Mouse (Mus musculus) liver, postnatal 0 days (tissue): ENCODE results near the gene Max. TPM values are rescaled to one million over a fixed set of nuclear protein-coding genes. Genes with fewer than 3 reads are reported as not detected.

Experiments
- ATAC-seq: fragments of 200-750 bp; cut with Nextera tagmentation; 2 replicates; pipeline ENCODE4 v1.8.0; 2017; ENCODE audit warnings: mild to moderate bottlenecking, moderate library complexity
- DNase-seq: peaks from one replicate; pipeline ENCODE4 v3.0.0-alpha.2; 2016
- H3K27ac ChIP-seq: fragments of 300-500 bp; sonication (generic); 2 replicates; pipeline ENCODE4 v1.5.1; 2014; ENCODE audit warnings: antibody characterized with exemption, moderate library complexity, mild to moderate bottlenecking, low read depth
- H3K27me3 ChIP-seq: fragments of 300-500 bp; sonication (generic); 2 replicates; pipeline ENCODE4 v1.6.1; 2014; ENCODE audit warnings: low read length, control low read depth, mixed read lengths; ENCODE audit not compliant: insufficient read depth
- H3K36me3 ChIP-seq: fragments of 300-500 bp; sonication (generic); replicated peaks from 2 replicates; pipeline ENCODE4 v1.6.1; 2014; ENCODE audit warnings: mild to moderate bottlenecking, control low read depth, low read length, moderate library complexity, mixed read lengths; ENCODE audit not compliant: insufficient read depth
- H3K4me1 ChIP-seq: fragments of 300-500 bp; sonication (generic); 2 replicates; pipeline ENCODE4 v1.6.1; 2014; ENCODE audit warnings: antibody characterized with exemption, mild to moderate bottlenecking, control low read depth; ENCODE audit not compliant: insufficient read depth
- H3K4me2 ChIP-seq: fragments of 300-500 bp; sonication (generic); 2 replicates; pipeline ENCODE4 v1.6.1; 2014; ENCODE audit warnings: low read depth, mild to moderate bottlenecking, low read length, moderate library complexity, mixed read lengths
- H3K4me3 ChIP-seq: fragments of 300-500 bp; sonication (generic); 2 replicates; pipeline ENCODE4 v1.5.1; 2014; ENCODE audit warnings: low read depth, low read length
- H3K9ac ChIP-seq: fragments of 300-500 bp; sonication (generic); replicated peaks from 2 replicates; pipeline ENCODE4 v1.6.1; 2014; ENCODE audit warnings: mild to moderate bottlenecking, moderate library complexity
- H3K9me3 ChIP-seq: fragments of 300-500 bp; sonication (generic); 2 replicates; pipeline ENCODE4 v1.6.1; 2016; ENCODE audit warnings: mild to moderate bottlenecking, control low read depth, low read length, mixed read lengths
- CTCF ChIP-seq: sonication (generic); IDR thresholded peaks from 2 replicates; pipeline ENCODE4 v1.5.1; 2016; ENCODE audit warnings: antibody characterized with exemption, low read depth
- EP300 ChIP-seq: IDR thresholded peaks from 2 replicates; pipeline ENCODE4 v1.6.1; 2016; ENCODE audit warnings: antibody characterized with exemption, low read depth, mild to moderate bottlenecking
- WGBS: fragments of 180-500 bp; shearing (Covaris S2); extraction: QIAGEN DNeasy Blood & Tissue Kit; methylation state at CpG from one replicate; pipeline ENCODE4 v1.1.7; 2014; ENCODE audit not compliant: insufficient replicate concordance; 5-methylcytosine and 5-hydroxymethylcytosine counted together
- polyA plus RNA-seq: library from polyadenylated mRNA; unstranded; fragments of >200 nt; fragmentation: Nextera tagmentation; extraction: Ambion mirVana; gene quantifications from 2 replicates; pipeline ENCODE4 v1.2.1, GENCODE M21; 2015

The Max gene
- polyA plus RNA-seq, 1 experiment from 2014 or later = 7.1 TPM

DNA sequence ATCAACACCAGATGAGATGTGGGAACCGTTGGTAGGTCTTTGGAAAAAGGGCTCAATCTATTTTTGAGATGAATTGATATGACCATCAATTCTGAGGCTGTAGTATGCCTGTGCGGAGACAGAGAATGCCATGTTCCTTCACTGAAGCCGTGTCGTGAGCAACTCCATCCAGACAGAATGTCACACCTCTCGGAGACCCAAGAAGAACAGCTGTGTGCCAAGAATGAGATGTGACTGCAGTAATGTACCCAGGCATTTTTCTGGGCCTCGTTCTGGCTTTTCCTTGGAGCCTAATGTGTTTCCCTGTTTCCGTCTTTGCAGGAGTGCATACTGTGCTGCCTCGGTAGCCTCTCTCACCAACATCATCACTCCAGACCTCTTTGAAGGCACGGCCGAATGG, 65.0 kb downstream of the Max start:
- ATAC-seq = no peak
- peaks cover 3% of the 10 kb centered on the region for H3K36me3 ChIP-seq
- TF ChIP-seq EP300 (no peak), CTCF (no peak)
- H3K4me1 ChIP-seq = no peaks in the 10 kb centered on the region
- H3K9ac ChIP-seq = no peak overlapping the region
- 91% methylated on average over 10 of the region's 10 CpGs for WGBS
- DNase-seq = no peak
- no peaks in the 10 kb centered on the region for H3K9me3 ChIP-seq
- no peak overlapping the region for H3K4me3 ChIP-seq
- H3K4me2 ChIP-seq = no peak overlapping the region
- H3K27ac ChIP-seq = no peak overlapping the region
- H3K27me3 ChIP-seq = no peaks in the 10 kb centered on the region

DNA sequence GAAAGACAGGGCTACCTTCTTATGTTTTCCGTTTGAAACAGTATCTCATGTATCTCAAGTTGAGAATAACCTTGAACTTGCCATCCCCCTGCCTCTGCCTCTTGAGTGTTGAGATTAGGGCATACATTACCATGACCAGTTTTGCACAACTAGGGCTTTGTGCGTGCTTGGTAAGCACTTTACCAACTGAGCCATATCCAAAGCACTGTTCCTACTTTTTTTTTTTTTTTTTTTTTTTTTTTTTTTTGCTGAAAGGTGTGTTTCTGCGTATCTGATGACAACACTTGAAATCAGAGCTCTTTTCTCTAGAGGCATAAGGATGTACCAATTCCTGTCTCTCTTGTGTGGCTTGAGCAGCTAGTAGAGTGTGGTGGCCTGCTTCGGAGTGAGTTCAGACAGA, 65.4 kb downstream of the Max start:
- H3K4me3 ChIP-seq = no peak overlapping the region
- no peak overlapping the region for H3K4me2 ChIP-seq
- 92% methylated on average over 4 of the region's 4 CpGs for WGBS
- no peak overlapping the region for H3K9ac ChIP-seq
- H3K27me3 ChIP-seq = no peaks in the 10 kb centered on the region
- no peak overlapping the region for H3K27ac ChIP-seq
- H3K9me3 ChIP-seq = no peaks in the 10 kb centered on the region
- ATAC-seq = no peak
- DNase-seq = no peak
- TF ChIP-seq CTCF (no peak), EP300 (no peak)
- H3K4me1 ChIP-seq = no peaks in the 10 kb centered on the region
- peaks cover 3% of the 10 kb centered on the region for H3K36me3 ChIP-seq

DNA sequence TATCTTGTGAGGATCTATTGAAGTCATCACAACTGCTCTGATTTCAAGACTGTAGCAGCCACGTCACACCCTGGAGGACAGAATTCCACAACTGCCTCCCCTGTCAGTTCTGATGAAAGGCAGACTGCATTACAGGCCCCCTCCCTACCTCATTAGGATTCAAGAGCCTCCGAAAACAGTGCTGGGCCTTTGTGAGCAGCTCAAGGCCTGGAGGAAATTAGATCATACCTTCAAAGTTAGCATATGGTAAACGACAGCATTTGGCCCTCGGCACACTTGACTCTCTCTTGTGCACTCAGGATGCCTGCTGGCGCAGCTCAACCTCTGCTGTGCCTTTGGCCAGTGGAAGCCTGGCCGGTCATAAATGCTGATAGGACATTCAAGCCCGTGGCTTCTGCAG, 66.2 kb downstream of the Max start:
- H3K9ac ChIP-seq = no peak overlapping the region
- H3K4me3 ChIP-seq = no peak overlapping the region
- H3K4me1 ChIP-seq = no peaks in the 10 kb centered on the region
- WGBS = 76% methylated on average over 7 of the region's 7 CpGs
- H3K27me3 ChIP-seq = no peaks in the 10 kb centered on the region
- no peaks in the 10 kb centered on the region for H3K9me3 ChIP-seq
- no peak overlapping the region for H3K27ac ChIP-seq
- H3K4me2 ChIP-seq = no peak overlapping the region
- H3K36me3 ChIP-seq = peaks cover 4% of the 10 kb centered on the region
- no peak for ATAC-seq
- DNase-seq = no peak
- no peak for TF ChIP-seq CTCF
- no peak for TF ChIP-seq EP300

DNA sequence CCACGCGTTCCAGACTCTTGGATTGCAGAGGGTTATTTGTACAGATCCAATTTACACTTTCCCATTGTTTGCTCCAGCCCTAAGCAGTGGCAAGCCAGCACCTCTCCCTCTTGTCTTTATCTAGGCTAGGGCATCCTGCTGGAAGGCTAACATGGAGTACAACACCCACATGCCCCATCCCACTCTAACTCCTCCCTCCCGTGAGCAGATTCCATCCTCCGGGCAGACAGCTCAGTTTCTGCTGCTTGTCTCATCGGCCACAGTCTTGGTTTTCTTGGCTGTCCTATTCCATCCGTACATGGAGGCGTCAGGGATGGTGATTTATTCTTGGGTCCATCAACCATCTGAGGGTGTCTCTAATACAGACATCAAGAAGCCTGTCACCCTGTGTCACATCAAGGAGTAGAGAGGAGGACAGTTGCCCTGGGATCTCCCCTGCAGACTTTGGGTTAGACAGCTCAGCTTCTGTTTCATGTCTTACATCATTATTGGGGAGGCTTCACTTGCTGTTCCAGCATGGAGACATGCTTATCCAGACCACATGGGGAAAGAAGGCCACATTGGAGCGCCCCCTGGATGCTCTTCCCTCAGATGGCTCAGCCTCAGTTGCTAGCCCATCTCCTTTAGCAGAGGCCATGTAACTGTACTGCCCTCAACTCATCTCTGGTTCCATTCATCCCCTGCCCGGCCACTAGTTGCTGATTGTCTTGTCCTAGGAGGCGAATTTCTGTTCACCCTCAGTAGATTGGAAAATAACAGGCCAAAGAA, 67.0 kb downstream of the Max start:
- ATAC-seq = no peak
- Histone ChIP-seq H3K9me3 (no peaks in the 10 kb centered on the region), H3K27me3 (no peaks in the 10 kb centered on the region), H3K9ac (no peak overlapping the region), H3K27ac (no peak overlapping the region), H3K36me3 (peaks cover 6% of the 10 kb centered on the region), H3K4me3 (no peak overlapping the region), H3K4me1 (no peaks in the 10 kb centered on the region), H3K4me2 (no peak overlapping the region)
- WGBS = 77% methylated on average over 10 of the region's 10 CpGs
- TF ChIP-seq EP300 (no peak), CTCF (peak; percentile 44)
- no peak for DNase-seq

DNA sequence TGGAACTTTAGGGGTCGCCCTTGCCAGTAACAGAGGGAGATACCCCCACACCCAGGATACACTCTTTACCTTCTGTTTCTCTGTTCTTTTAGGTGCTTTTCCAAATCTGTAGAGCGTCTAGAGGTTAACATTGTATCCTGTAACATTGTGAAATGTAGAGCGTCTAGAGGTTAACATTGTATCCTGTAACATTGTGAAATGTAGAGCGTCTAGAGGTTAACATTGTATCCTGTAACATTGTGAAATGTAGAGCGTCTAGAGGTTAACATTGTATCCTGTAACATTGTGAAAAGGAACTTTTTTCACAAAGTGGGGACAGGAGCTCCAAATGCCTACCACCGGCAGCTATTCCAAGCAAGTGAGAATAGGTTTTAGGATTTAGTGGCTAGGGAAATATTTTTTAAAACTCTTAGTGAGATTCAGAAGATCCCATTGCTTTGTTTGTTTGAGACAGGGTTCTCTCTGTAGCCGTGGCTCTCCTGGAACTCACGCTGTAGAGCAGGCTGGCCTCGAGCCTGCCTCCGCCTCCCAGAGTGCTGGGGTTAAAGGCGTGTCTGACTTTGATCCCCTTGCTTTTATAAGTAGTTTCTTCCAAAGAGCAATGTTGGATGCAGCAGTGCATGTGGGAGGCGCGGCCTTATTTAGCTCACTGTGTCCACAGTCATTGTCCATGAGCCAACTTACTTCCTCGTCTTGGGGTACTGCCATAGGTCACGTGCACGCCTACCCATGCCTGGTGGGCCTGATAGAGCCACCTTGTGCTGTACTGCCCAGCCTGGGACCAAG, 68.9 kb downstream of the Max start:
- H3K36me3 ChIP-seq = peaks cover 6% of the 10 kb centered on the region
- H3K9me3 ChIP-seq = no peaks in the 10 kb centered on the region
- DNase-seq = no peak
- no peak overlapping the region for H3K4me2 ChIP-seq
- peak; percentile 35 for ATAC-seq
- H3K9ac ChIP-seq = no peak overlapping the region
- H3K27me3 ChIP-seq = no peaks in the 10 kb centered on the region
- H3K27ac ChIP-seq = no peak overlapping the region
- WGBS = 82% methylated on average over 16 of the region's 16 CpGs
- TF ChIP-seq EP300 (no peak), CTCF (no peak)
- no peaks in the 10 kb centered on the region for H3K4me1 ChIP-seq
- no peak overlapping the region for H3K4me3 ChIP-seq

DNA sequence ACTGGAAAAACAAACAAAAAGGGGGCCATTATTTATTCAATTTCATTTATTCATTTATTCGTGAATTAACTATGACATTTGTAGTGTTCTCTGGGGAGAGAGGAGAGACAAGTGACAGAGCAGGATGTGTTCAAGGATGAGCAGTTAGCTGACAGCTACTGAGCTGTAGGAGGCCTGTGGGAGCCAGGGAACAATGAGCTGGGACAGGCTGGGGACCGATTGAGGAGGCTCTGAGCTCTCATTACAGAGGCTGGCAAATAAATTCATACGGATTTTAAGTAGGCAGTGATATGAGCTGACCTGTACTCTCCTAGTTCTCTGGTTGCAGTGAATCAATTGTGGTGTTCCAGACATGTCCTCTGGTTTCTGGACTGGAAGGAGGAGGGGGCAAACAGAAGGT, 70.8 kb downstream of the Max start:
- no peak for ATAC-seq
- Histone ChIP-seq H3K27ac (no peak overlapping the region), H3K4me3 (no peak overlapping the region), H3K4me1 (no peaks in the 10 kb centered on the region), H3K9me3 (no peaks in the 10 kb centered on the region), H3K4me2 (no peak overlapping the region), H3K36me3 (peaks cover 3% of the 10 kb centered on the region), H3K9ac (no peak overlapping the region), H3K27me3 (no peaks in the 10 kb centered on the region)
- no peak for DNase-seq
- TF ChIP-seq CTCF = no peak
- no peak for TF ChIP-seq EP300
- WGBS = 81% methylated on average over 3 of the region's 3 CpGs
